Mouse (Mus musculus): ENCODE data around the gene Dnpep. TPM values are rescaled to one million over a fixed set of nuclear protein-coding genes. Genes with fewer than 3 reads are reported as not detected.

The Dnpep gene
- polyA plus RNA-seq, 2 experiments = 35.6 to 43.4 TPM

DNA sequence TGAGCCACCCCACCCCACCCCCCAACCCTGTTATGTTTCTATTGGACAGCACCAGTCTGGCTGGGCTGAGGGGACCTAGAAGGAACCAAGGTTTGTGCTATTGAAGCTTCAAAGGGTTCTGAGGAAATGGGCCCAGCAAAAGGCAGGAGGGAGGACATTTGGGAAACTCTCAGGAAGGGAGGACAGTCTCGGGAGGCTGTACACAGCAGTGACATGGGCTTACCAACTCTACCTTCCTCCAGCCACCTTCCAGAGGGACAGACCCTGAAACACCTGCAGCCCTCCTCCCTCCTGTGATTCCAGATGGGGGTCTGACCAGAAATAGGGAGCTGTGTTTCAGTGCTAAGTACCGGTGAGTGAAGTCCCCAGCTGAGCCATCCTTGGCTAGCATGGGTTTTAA is 22.7 kb upstream of the Dnpep start:
- TF ChIP-seq CTCF (IDR thresholded peaks at IDR 0.05; ENCODE audit: low read depth) (no peak), EP300 (IDR thresholded peaks at IDR 0.05; ENCODE audit: low read depth) (no peak)
- H3K4me2 ChIP-seq (ENCODE audit: low read depth) = no peak overlapping the region
- DNase-seq (ENCODE audit: low read depth in 3 of 3, low spot score in 3 of 3) (no peak), ATAC-seq (ENCODE audit: insufficient read depth) (no peak)
- no peak overlapping the region for H3K27ac ChIP-seq
- H3K4me3 ChIP-seq (ENCODE audit: insufficient read depth in 1 of 2, low read depth in 2 of 2, low read length in 2 of 2) = no peak overlapping the region
- H3K4me1 ChIP-seq (replicated peaks; ENCODE audit: control insufficient read depth in 2 of 2, insufficient read depth in 2 of 2, low read length in 1 of 2) = peaks cover 0 to 5% of the 10 kb centered on the region in 2 experiments; a peak in 1 of 4 replicates
- WGBS (ENCODE audit: insufficient replicate concordance) = 53% methylated on average over 2 of the region's 2 CpGs
- no peaks in the 10 kb centered on the region; the same call in 1 of the 2 replicates for H3K27me3 ChIP-seq (ENCODE audit: control insufficient read depth, insufficient read depth, low read length)
- no peaks in the 10 kb centered on the region for H3K9me3 ChIP-seq (ENCODE audit: control insufficient read depth, low read length)
- no peaks in the 10 kb centered on the region for H3K36me3 ChIP-seq (replicated peaks; ENCODE audit: control insufficient read depth, insufficient read depth, low read depth)
- no peak overlapping the region for H3K9ac ChIP-seq (replicated peaks)

DNA sequence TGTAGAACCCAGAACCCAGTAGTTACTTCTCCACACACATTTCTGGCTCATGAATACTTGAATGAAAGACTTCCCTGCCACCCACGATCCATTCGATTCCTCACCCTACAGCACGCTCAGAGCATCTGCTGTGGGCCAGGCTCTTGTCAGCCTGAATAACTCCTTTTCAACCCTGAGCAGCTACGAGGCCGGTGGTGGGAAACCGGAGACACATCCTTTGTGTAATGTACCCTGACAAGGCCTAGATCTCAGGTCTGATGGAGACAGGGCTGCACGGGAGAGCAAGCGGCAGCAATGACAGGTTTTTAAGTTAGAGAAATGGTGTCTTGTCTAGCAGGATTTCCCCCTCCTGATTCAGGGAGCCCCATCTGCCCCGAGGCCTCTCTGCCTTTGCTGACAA is 21.5 kb upstream of the Dnpep start:
- Histone ChIP-seq H3K4me1 (replicated peaks; ENCODE audit: control insufficient read depth in 2 of 2, insufficient read depth in 2 of 2, low read length in 1 of 2) (peaks cover 0 to 5% of the 10 kb centered on the region in 2 experiments; a peak in 1 of 4 replicates), H3K9me3 (ENCODE audit: control insufficient read depth, low read length) (no peaks in the 10 kb centered on the region), H3K4me3 (ENCODE audit: insufficient read depth in 1 of 2, low read depth in 2 of 2, low read length in 2 of 2) (no peak overlapping the region), H3K36me3 (replicated peaks; ENCODE audit: control insufficient read depth, insufficient read depth, low read depth) (no peaks in the 10 kb centered on the region), H3K4me2 (ENCODE audit: low read depth) (no peak overlapping the region), H3K27me3 (ENCODE audit: control insufficient read depth, insufficient read depth, low read length) (no peaks in the 10 kb centered on the region), H3K9ac (replicated peaks) (no peak overlapping the region), H3K27ac (no peak overlapping the region)
- DNase-seq (ENCODE audit: low read depth in 3 of 3, low spot score in 3 of 3) (no peak), ATAC-seq (ENCODE audit: insufficient read depth) (no peak)
- WGBS (ENCODE audit: insufficient replicate concordance) = 55% methylated on average over 9 of the region's 9 CpGs
- no peak for TF ChIP-seq CTCF (IDR thresholded peaks at IDR 0.05; ENCODE audit: low read depth)
- no peak for TF ChIP-seq EP300 (IDR thresholded peaks at IDR 0.05; ENCODE audit: low read depth)

DNA sequence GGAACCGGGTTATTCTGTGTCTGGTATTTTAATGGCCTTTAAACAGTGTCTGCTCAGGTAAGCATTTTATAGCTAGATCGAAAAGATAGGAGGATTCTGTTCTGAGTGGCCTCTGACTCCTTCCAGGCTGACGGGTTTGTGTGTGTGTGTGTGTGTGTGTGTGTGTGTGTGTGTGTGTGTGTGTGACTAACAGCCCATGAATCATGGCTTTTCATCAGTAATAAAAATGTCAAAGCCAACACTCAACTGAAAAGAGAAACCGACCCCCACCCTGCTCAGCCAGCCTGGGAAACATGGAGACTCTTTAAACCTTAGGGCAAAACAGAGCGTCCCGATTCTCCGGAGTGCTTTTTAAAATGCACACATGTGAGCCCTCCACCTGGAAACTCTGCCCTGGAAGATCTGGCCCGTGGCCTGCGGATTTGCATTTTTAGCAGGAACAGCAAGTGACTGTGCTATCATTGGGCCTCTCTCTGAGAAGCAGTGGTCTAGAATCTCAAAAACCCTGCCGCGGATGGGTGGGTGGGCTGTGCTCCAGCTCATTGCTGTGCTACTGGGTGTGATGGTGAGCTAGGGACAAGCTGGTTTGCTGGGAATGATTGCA is 20.4 kb upstream of the Dnpep start:
- WGBS (ENCODE audit: insufficient replicate concordance) = 36% methylated on average over 11 of the region's 11 CpGs
- no peaks in the 10 kb centered on the region for H3K9me3 ChIP-seq (ENCODE audit: control insufficient read depth, low read length)
- no peak overlapping the region for H3K27ac ChIP-seq
- ATAC-seq (ENCODE audit: insufficient read depth) (no peak), DNase-seq (ENCODE audit: low read depth in 3 of 3, low spot score in 3 of 3) (no peak)
- peaks cover 0 to 5% of the 10 kb centered on the region in 2 experiments; a peak in 1 of 4 replicates for H3K4me1 ChIP-seq (replicated peaks; ENCODE audit: control insufficient read depth in 2 of 2, insufficient read depth in 2 of 2, low read length in 1 of 2)
- no peak for TF ChIP-seq EP300 (IDR thresholded peaks at IDR 0.05; ENCODE audit: low read depth)
- TF ChIP-seq CTCF (IDR thresholded peaks at IDR 0.05; ENCODE audit: low read depth) = no peak
- H3K9ac ChIP-seq (replicated peaks) = no peak overlapping the region
- H3K4me2 ChIP-seq (ENCODE audit: low read depth) = no peak overlapping the region
- no peak overlapping the region for H3K4me3 ChIP-seq (ENCODE audit: insufficient read depth in 1 of 2, low read depth in 2 of 2, low read length in 2 of 2)
- H3K36me3 ChIP-seq (replicated peaks; ENCODE audit: control insufficient read depth, insufficient read depth, low read depth) = no peaks in the 10 kb centered on the region
- no peaks in the 10 kb centered on the region for H3K27me3 ChIP-seq (ENCODE audit: control insufficient read depth, insufficient read depth, low read length)

DNA sequence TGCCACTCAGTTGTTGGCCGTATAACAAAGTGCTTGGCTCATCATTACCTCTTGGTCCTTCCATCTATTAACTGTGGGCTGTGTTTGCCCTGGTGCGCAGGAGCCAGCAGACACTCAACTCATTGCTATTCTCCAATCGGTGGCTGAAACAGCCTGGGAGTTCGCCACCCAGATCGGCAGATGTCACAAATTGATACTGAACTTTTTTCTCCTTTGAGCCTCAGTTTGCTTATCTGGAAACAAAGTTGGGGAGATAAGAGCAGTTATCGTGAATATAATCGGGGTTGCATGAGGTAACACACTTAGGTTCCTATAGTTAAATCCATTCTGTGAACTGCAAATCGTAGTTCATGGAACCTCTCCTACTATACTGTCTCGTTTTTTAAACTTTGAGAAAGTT is 19.3 kb upstream of the Dnpep start:
- WGBS (ENCODE audit: insufficient replicate concordance) = 29% methylated on average over 9 of the region's 9 CpGs
- no peaks in the 10 kb centered on the region for H3K9me3 ChIP-seq (ENCODE audit: control insufficient read depth, low read length)
- DNase-seq (ENCODE audit: low read depth in 3 of 3, low spot score in 3 of 3) (no peak), ATAC-seq (ENCODE audit: insufficient read depth) (no peak)
- H3K4me2 ChIP-seq (ENCODE audit: low read depth) = no peak overlapping the region
- peaks cover 0 to 5% of the 10 kb centered on the region in 2 experiments; a peak in 1 of 4 replicates for H3K4me1 ChIP-seq (replicated peaks; ENCODE audit: control insufficient read depth in 2 of 2, insufficient read depth in 2 of 2, low read length in 1 of 2)
- no peak overlapping the region for H3K4me3 ChIP-seq (ENCODE audit: insufficient read depth in 1 of 2, low read depth in 2 of 2, low read length in 2 of 2)
- no peaks in the 10 kb centered on the region for H3K27me3 ChIP-seq (ENCODE audit: control insufficient read depth, insufficient read depth, low read length)
- TF ChIP-seq CTCF (IDR thresholded peaks at IDR 0.05; ENCODE audit: low read depth) (no peak), EP300 (IDR thresholded peaks at IDR 0.05; ENCODE audit: low read depth) (no peak)
- no peak overlapping the region for H3K9ac ChIP-seq (replicated peaks)
- no peak overlapping the region for H3K27ac ChIP-seq
- H3K36me3 ChIP-seq (replicated peaks; ENCODE audit: control insufficient read depth, insufficient read depth, low read depth) = no peaks in the 10 kb centered on the region

DNA sequence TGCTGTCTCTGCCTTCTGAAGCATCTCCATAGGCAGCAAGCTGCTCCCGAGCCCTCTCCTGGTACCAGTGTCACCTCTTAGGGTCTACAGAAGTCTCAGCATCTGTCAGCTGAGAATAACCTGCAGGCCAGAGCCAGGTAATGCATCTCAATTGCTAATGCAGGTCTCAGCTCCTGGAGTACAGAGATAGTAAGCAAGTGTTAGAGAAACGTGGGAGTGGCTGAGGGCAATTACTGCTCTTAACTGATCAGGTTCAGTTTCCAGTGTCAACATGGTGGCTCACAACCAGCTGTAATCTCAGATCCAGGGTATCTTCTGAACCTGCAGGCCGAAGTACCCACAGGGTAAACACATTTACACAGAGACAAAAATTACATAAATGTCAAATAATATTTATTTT is 18.7 kb upstream of the Dnpep start:
- Histone ChIP-seq H3K4me1 (replicated peaks; ENCODE audit: control insufficient read depth in 2 of 2, insufficient read depth in 2 of 2, low read length in 1 of 2) (peaks cover 0 to 5% of the 10 kb centered on the region in 2 experiments; a peak in 1 of 4 replicates), H3K9me3 (ENCODE audit: control insufficient read depth, low read length) (no peaks in the 10 kb centered on the region), H3K27me3 (ENCODE audit: control insufficient read depth, insufficient read depth, low read length) (no peaks in the 10 kb centered on the region), H3K4me2 (ENCODE audit: low read depth) (no peak overlapping the region), H3K4me3 (ENCODE audit: insufficient read depth in 1 of 2, low read depth in 2 of 2, low read length in 2 of 2) (no peak overlapping the region), H3K9ac (replicated peaks) (no peak overlapping the region), H3K27ac (no peak overlapping the region), H3K36me3 (replicated peaks; ENCODE audit: control insufficient read depth, insufficient read depth, low read depth) (no peaks in the 10 kb centered on the region)
- DNase-seq (ENCODE audit: low read depth in 3 of 3, low spot score in 3 of 3) (no peak), ATAC-seq (ENCODE audit: insufficient read depth) (no peak)
- WGBS (ENCODE audit: insufficient replicate concordance) = 29% methylated on average over 3 of the region's 3 CpGs
- TF ChIP-seq EP300 (IDR thresholded peaks at IDR 0.05; ENCODE audit: low read depth) (no peak), CTCF (IDR thresholded peaks at IDR 0.05; ENCODE audit: low read depth) (no peak)

All from liver, embryonic 14.5 days (tissue).